Mouse (Mus musculus): ENCODE measurements around the gene H2-Aa. TPM values are rescaled to one million over a fixed set of nuclear protein-coding genes. Genes with fewer than 3 reads are reported as not detected.
A peak's percentile ranks its signal among the peaks of the same experiment; 100 is the strongest.

H2-Aa gene
- polyA plus RNA-seq, 1 experiment from 2014 or later: 0.28 TPM

DNA sequence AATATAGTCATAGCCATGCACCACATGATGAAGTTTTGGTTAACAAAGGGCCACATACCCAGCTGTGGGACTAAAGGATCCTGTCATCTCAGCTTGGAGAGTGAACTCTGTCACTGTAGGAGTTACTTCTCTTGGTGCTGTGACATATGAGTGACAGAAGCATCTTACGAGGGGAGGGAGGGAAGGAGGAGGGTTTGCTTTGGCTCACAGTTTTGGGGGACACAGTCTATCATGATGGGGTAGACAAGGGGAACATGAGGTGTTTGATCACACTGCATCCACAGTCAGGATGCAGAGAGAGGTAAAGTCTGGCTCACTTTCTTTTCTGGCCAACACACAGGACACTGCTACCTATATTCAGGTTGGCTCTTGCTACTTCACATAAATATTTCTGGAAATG is 5.8 kb downstream of the H2-Aa start:
- WGBS: 71% methylated on average over 1 of the region's 1 CpGs

DNA sequence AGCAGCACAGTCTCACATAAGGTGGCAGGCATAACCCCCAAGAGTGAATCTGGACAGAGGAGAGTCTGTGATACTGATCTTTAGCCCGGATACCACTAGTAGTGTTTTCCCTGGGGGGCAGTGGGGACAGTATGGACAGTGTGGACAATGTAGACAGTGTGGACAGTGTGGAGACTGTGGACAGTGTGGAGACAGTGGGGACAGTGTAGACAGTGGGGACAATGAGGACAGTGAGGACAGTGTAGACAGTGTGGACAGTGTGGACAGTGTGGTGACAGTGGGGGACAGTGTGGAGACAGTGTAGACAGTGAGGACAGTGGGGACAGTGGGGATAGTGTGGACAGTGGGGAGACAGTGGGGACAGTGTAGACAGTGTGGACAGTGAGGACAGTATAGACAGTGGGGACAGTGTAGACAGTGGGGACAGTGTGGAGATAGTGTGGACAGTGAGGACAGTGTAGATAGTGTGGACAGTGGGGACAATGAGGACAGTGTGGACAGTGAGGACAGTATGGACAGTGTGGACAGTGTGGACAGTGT is 7.1 kb downstream of the H2-Aa start:
- Histone ChIP-seq H3K9ac (replicated peaks) (no peak overlapping the region), H3K4me3 (replicated peaks) (no peak overlapping the region), H3K4me2 (replicated peaks) (no peak overlapping the region), H3K4me1 (replicated peaks) (no peaks in the 10 kb centered on the region), H3K27ac (no peak overlapping the region), H3K27me3 (no peaks in the 10 kb centered on the region), H3K9me3 (no peaks in the 10 kb centered on the region), H3K36me3 (no peaks in the 10 kb centered on the region)
- 94% methylated on average over 1 of the region's 1 CpGs for WGBS
- ATAC-seq: no peak

More for the DNA sequence above, 5.8 kb downstream of the H2-Aa start:
- H3K27me3 ChIP-seq: no peaks in the 10 kb centered on the region
- no peak overlapping the region for H3K4me2 ChIP-seq (replicated peaks)
- H3K27ac ChIP-seq: no peak overlapping the region
- ATAC-seq: no peak
- no peaks in the 10 kb centered on the region for H3K9me3 ChIP-seq
- H3K36me3 ChIP-seq: no peaks in the 10 kb centered on the region
- H3K9ac ChIP-seq (replicated peaks): no peak overlapping the region
- no peaks in the 10 kb centered on the region for H3K4me1 ChIP-seq (replicated peaks)
- no peak overlapping the region for H3K4me3 ChIP-seq (replicated peaks)

DNA sequence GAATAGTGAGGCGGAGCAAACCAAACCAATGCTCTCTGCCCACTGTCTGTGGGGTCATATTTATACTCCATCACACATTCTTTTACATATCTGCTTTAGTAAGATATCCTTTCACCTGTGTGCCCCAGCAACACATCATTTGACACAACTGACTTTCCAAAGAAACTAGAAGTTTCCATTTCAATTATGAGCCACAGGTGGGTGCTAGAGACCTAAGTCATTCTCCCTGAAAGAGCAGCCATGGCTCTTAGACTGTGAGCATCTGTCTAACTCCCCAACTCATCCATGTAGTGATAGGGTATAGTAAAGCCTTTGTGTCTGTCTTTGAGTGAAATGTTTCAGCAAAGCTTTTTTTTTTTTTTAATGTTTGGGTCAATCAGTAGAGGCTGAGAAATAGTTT is 15.5 kb downstream of the H2-Aa start:
- Histone ChIP-seq H3K4me1 (replicated peaks) (no peaks in the 10 kb centered on the region), H3K27ac (no peak overlapping the region), H3K9ac (replicated peaks) (no peak overlapping the region), H3K4me3 (replicated peaks) (no peak overlapping the region), H3K36me3 (no peaks in the 10 kb centered on the region), H3K4me2 (replicated peaks) (no peak overlapping the region), H3K9me3 (no peaks in the 10 kb centered on the region), H3K27me3 (peaks cover 5% of the 10 kb centered on the region; the same call in 1 of the 2 replicates)
- WGBS: 97% methylated on average over 1 of the region's 1 CpGs
- no peak for ATAC-seq

DNA sequence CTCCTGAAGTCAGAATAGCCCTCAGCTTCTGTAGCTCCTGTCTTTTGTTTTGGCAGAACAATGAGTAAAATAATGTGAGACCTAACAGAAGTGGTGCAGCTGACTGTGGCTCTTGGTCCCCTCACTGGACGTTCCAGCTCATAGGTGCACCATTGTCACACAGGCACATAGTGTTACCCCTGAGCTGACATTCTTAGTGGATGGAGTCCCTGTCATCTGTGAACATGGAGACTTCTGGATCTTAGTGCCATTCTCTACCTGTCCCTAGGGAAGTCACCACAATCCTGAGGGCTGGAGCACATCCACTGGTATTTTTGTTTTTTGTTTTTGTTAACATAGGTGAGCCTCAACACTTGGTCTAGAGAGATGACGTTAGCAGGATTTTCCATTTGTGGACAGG is 16.7 kb downstream of the H2-Aa start:
- WGBS: 79% methylated on average over 2 of the region's 2 CpGs
- ATAC-seq: no peak
- Histone ChIP-seq H3K27ac (no peak overlapping the region), H3K4me3 (replicated peaks) (no peak overlapping the region), H3K4me2 (replicated peaks) (no peak overlapping the region), H3K36me3 (no peaks in the 10 kb centered on the region), H3K27me3 (peaks cover 5% of the 10 kb centered on the region; the same call in 1 of the 2 replicates), H3K9me3 (no peaks in the 10 kb centered on the region), H3K4me1 (replicated peaks) (no peaks in the 10 kb centered on the region), H3K9ac (replicated peaks) (no peak overlapping the region)

DNA sequence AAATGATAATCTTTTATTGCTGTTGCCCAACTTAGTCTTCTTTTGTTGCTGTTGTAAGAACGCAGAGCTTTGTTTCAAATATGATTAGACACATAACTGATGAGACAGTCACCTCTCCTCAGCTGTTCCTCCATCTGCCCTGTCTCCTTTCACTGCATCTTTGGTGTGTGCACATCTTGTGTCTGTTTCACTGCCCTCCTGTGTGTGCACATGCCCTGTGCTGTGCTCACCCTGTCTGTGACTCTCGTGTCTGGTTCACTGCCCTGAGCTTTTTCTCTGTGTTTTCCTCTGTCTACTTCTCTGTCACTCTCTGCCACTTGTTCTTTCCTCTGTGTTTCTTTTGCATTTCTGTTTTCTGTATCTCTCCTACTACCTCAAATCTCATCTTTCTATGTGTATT is 17.4 kb downstream of the H2-Aa start:
- Histone ChIP-seq H3K4me3 (replicated peaks) (no peak overlapping the region), H3K36me3 (no peaks in the 10 kb centered on the region), H3K4me1 (replicated peaks) (peaks cover under 1% of the 10 kb centered on the region; the same call in 1 of the 2 replicates), H3K4me2 (replicated peaks) (no peak overlapping the region), H3K27me3 (peaks cover 9% of the 10 kb centered on the region), H3K9ac (replicated peaks) (no peak overlapping the region), H3K9me3 (no peaks in the 10 kb centered on the region), H3K27ac (no peak overlapping the region)
- 85% methylated on average over 2 of the region's 2 CpGs for WGBS
- ATAC-seq: no peak

DNA sequence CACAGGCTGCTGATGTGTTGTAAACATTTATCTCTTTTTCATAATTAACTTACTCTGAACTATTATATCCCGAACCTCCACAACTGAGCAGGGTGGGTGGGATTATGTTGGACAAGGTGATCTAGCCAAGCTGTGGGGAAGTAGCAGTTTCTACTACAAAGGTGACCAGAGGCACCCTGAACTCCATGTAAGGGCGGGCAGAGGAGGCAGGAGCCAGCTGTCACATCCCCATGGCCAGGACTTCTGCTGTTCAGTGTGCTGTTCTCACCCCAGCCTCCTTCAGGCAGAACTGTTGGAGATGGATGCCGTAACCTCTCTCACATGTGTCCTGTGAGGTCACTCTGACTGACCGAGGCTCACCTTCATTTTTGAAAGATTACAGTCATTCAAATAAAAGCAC is 17.8 kb downstream of the H2-Aa start:
- Histone ChIP-seq H3K36me3 (no peaks in the 10 kb centered on the region), H3K4me2 (replicated peaks) (no peak overlapping the region), H3K4me3 (replicated peaks) (no peak overlapping the region), H3K27me3 (peaks cover 13% of the 10 kb centered on the region), H3K9me3 (no peaks in the 10 kb centered on the region), H3K4me1 (replicated peaks) (peaks cover 4% of the 10 kb centered on the region), H3K9ac (replicated peaks) (no peak overlapping the region), H3K27ac (no peak overlapping the region)
- no peak for ATAC-seq
- WGBS: 85% methylated on average over 4 of the region's 4 CpGs

DNA sequence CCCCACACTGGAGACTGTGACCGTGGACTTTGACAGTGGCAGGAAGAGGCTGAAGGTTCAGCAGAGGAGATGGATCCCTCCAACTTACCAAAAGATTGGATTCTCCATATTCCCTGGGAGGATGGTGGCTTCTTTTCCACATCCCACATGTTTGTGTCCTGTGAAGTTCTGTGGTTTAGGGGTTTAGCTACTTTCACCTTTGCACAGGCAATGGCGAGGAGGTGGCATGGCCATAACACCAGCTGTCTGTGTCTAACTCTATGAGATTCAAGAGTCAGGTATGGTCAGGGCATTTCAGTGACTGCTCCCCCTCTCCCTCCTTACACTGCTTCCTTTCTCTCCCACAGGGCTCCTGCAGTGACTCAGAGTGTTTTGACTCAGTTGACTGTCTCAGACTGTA is 18.9 kb downstream of the H2-Aa start:
- no peak overlapping the region for H3K4me2 ChIP-seq (replicated peaks)

DNA sequence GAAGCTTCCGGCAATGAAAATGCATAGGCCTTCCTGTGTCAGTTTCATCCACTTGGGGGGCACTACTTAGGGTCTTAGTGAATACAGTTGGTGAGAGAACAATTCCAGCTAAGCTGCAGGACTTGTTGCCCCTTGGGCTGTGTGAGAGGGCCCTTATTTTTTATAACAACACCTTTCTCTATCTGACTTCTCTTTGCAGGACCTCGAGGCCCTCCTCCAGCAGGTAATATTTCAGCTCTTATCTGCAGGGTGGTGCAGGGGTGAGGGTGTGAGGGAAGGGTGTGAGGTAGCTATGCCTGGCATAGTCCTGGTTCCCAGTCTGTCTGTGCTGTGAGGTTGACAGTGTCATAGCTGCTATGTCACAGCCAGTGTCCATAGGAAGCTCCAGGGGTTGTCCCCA is 19.4 kb downstream of the H2-Aa start:
- no peak overlapping the region for H3K4me3 ChIP-seq (replicated peaks)
- WGBS: 88% methylated on average over 2 of the region's 2 CpGs
- no peaks in the 10 kb centered on the region for H3K36me3 ChIP-seq
- no peaks in the 10 kb centered on the region for H3K9me3 ChIP-seq
- no peak overlapping the region for H3K27ac ChIP-seq
- no peak for ATAC-seq
- no peak overlapping the region for H3K9ac ChIP-seq (replicated peaks)
- peaks cover 20% of the 10 kb centered on the region for H3K4me1 ChIP-seq (replicated peaks)
- H3K4me2 ChIP-seq (replicated peaks): no peak overlapping the region
- H3K27me3 ChIP-seq: peaks cover 29% of the 10 kb centered on the region

More for the DNA sequence above, 18.9 kb downstream of the H2-Aa start:
- no peak for ATAC-seq
- Histone ChIP-seq H3K27ac (no peak overlapping the region), H3K4me3 (replicated peaks) (no peak overlapping the region), H3K9ac (replicated peaks) (no peak overlapping the region), H3K4me1 (replicated peaks) (peaks cover 15% of the 10 kb centered on the region), H3K27me3 (peaks cover 24% of the 10 kb centered on the region), H3K9me3 (no peaks in the 10 kb centered on the region), H3K36me3 (no peaks in the 10 kb centered on the region)
- 94% methylated on average over 2 of the region's 2 CpGs for WGBS

DNA sequence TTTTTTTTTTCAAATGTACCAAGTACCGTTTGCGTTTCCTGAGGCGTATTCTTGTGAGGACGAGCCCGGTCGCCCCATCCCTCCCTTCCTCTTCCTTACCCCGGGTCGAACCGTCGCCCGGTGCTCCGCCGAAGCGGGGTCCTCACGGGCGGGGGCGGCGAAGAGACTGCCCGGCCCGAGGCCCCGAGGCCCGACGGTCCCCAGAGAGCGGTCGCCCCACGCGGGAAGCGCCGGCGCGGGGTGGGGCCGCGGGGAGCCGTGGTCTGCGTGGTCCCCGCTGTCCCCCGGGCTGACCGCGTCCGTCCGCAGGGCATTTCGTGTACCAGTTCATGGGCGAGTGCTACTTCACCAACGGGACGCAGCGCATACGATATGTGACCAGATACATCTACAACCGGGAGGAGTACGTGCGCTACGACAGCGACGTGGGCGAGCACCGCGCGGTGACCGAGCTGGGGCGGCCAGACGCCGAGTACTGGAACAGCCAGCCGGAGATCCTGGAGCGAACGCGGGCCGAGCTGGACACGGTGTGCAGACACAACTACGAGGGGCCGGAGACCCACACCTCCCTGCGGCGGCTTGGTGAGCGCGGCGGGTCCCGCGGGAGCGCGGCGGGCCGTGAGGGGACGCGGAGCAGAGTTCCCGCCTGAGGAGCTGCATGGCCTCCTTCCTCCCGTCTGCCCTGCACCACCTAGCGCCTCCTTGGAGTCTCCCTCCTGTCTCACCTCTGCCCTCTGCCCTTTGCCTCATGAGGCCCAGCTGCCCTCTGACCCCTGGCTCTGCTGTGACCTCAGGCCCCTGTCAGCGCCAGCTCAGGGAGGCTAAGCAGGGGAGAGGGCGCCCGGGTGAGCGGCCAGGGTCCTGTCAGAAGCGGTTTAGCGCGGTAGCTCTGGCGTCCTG is 22.9 kb downstream of the H2-Aa start:
- Histone ChIP-seq H3K27ac (no peak overlapping the region), H3K4me2 (replicated peaks) (peak overlapping the region; percentile 96), H3K9me3 (no peaks in the 10 kb centered on the region), H3K9ac (replicated peaks) (peak overlapping the region; percentile 70), H3K4me3 (replicated peaks) (peak overlapping the region; percentile 54), H3K36me3 (no peaks in the 10 kb centered on the region), H3K27me3 (peaks cover 33% of the 10 kb centered on the region), H3K4me1 (replicated peaks) (peaks cover 24% of the 10 kb centered on the region)
- ATAC-seq: peak; percentile 34
- under 1% methylated on average over 82 of the region's 93 CpGs for WGBS

DNA sequence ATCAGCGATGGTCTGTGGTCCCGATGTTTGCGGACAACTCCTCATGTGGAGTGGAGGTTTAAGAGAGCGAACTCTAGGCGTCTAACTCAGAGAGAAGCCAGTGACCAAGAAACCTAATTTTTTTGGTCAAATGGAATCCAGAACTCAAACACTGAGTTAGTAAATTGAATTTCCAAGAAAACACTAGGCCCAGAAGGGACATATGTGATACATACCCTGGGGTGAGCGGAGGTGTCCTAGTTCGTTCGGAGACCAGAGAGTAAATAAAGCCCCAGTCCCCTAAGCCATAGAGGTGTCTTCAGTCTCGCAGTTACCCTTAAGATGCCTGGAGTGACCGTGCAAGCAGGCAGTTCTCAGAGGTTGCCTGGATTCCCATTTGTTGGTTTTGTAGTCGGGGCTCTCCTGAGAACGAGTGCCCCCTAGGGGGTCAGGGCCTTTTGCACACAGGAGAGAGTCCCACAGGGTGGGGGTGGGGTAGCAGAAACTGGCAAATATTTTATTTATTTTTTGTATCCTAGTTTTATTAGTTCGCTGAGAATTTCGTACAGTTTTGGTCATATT is 23.7 kb downstream of the H2-Aa start:
- peak overlapping the region; percentile 54 for H3K4me3 ChIP-seq (replicated peaks)
- H3K9ac ChIP-seq (replicated peaks): no peak overlapping the region
- H3K9me3 ChIP-seq: no peaks in the 10 kb centered on the region
- 2% methylated on average over 14 of the region's 14 CpGs for WGBS
- H3K27me3 ChIP-seq: peaks cover 40% of the 10 kb centered on the region
- peaks cover 24% of the 10 kb centered on the region for H3K4me1 ChIP-seq (replicated peaks)
- no peak for ATAC-seq
- no peak overlapping the region for H3K27ac ChIP-seq
- peak overlapping the region; percentile 96 for H3K4me2 ChIP-seq (replicated peaks)
- no peaks in the 10 kb centered on the region for H3K36me3 ChIP-seq

DNA sequence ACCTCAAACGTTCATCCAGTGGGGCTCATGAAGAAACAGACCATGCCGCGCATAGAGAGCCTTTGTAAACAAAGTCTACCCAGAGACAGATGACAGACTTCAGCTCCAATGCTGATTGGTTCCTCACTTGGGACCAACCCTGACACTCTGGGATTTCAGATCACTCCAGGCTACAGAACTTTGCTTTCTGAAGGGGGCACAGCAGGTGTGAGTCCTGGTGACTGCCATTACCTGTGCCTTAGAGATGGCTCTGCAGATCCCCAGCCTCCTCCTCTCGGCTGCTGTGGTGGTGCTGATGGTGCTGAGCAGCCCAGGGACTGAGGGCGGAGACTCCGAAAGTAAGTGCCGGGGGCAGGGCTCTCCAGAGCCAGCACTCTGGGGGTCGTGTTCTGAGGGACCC is 24.6 kb downstream of the H2-Aa start:
- WGBS: under 1% methylated on average over 8 of the region's 8 CpGs
- Histone ChIP-seq H3K4me3 (replicated peaks) (peak overlapping the region; percentile 54), H3K9ac (replicated peaks) (no peak overlapping the region), H3K9me3 (no peaks in the 10 kb centered on the region), H3K27ac (no peak overlapping the region), H3K4me2 (replicated peaks) (peak overlapping the region; percentile 96), H3K36me3 (no peaks in the 10 kb centered on the region), H3K27me3 (peaks cover 40% of the 10 kb centered on the region), H3K4me1 (replicated peaks) (peaks cover 24% of the 10 kb centered on the region)
- ATAC-seq: peak; percentile 79

DNA sequence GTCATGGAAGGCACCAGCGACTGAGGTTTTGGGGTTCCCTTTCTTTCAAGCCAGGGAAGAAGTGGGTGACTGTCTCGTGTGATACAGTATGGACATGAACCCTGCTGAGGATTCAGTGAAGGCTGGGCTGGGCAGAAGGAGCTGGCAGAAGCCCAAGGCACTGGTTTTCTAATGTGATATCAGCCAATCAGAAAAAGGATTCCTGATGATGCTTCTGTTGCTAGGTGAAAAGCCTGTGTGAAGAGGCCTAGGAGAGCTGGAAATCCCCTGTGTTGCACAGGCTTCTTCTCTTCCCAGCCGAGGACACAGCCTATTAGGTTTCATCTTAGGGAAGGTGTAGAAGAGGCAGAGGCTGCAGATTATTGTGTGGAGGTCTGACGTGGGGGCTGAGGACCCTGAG is 26.1 kb downstream of the H2-Aa start:
- Histone ChIP-seq H3K9ac (replicated peaks) (no peak overlapping the region), H3K36me3 (no peaks in the 10 kb centered on the region), H3K4me2 (replicated peaks) (no peak overlapping the region), H3K4me1 (replicated peaks) (peaks cover 24% of the 10 kb centered on the region), H3K4me3 (replicated peaks) (no peak overlapping the region), H3K27me3 (peaks cover 36% of the 10 kb centered on the region), H3K27ac (no peak overlapping the region), H3K9me3 (no peaks in the 10 kb centered on the region)
- 28% methylated on average over 4 of the region's 4 CpGs for WGBS
- peak; percentile 73 for ATAC-seq
